In genomic region chr16:7788209-7788608, GRCm38 (mm10) we compare ENCODE assay signal across 10 mouse cellular contexts.
DNase-seq lines count a peak whose midpoint lies in the region; ATAC-seq and TF ChIP-seq lines count a peak whose summit lies in the region.
"Had no signal": no experiment of that assay in that cellular context is flagged by ENCODE, and none has a peak within 500 bp of the region (broad histone marks: within the 10 kb centered on the region; RNA-seq: fewer than 3 reads in every experiment).

No protein-coding gene starts in this region.

- H3K4me2 ChIP-seq in midbrain, embryonic 12.5 days (replicated peaks): no peak overlapping the region
- H3K4me2 ChIP-seq: heart, embryonic 15.5 days had no signal

- ATAC-seq in midbrain, embryonic 12.5 days (ENCODE audit: low FRiP score, low read depth): no peak

- H3K9ac ChIP-seq in midbrain, embryonic 12.5 days (replicated peaks): no peak overlapping the region
- H3K9ac ChIP-seq: heart, embryonic 15.5 days had no signal

- no peak overlapping the region for H3K4me3 ChIP-seq in midbrain, embryonic 12.5 days
- no peak overlapping the region for H3K4me3 ChIP-seq in midbrain, embryonic 10.5 days
- no peak overlapping the region for H3K4me3 ChIP-seq in kidney, adult 2 months (ENCODE audit: insufficient read depth, low read depth, low read length)
- H3K4me3 ChIP-seq: heart, embryonic 15.5 days had no signal

- H3K4me1 ChIP-seq in midbrain, embryonic 12.5 days: no peaks in the 10 kb centered on the region
- peaks cover 2% of the 10 kb centered on the region; the same call in 1 of the 2 replicates for H3K4me1 ChIP-seq in midbrain, embryonic 10.5 days
- H3K4me1 ChIP-seq in kidney, adult 2 months (ENCODE audit: control insufficient read depth, insufficient read depth, low read length): no peaks in the 10 kb centered on the region
- H3K4me1 ChIP-seq: heart, embryonic 15.5 days had no signal

- no peaks in the 10 kb centered on the region for H3K9me3 ChIP-seq in midbrain, embryonic 12.5 days
- H3K9me3 ChIP-seq in midbrain, embryonic 10.5 days (replicated peaks): no peaks in the 10 kb centered on the region
- H3K9me3 ChIP-seq: heart, embryonic 15.5 days had no signal

- no peak for DNase-seq in midbrain, embryonic 10.5 days (ENCODE audit: low spot score)
- peak; percentile 60 to 74 for DNase-seq in cerebellum, postnatal 25 days
- DNase-seq in layer of hippocampus, adult 8-10 months (ENCODE audit: low spot score in 2 of 2): peak; percentile 75 to 80
- peak; percentile 27 for DNase-seq in right cerebral cortex, adult 2 months (ENCODE audit: low spot score in 2 of 2)
- DNase-seq in heart, adult 11 months: no peak
- DNase-seq in kidney, adult 2 months: no peak
- no peak for DNase-seq in thymus, adult 18-20 months
- DNase-seq: thymus, postnatal 4 days had no signal

- WGBS in midbrain, embryonic 12.5 days: 78% methylated on average over 2 of the region's 2 CpGs
- WGBS in midbrain, embryonic 10.5 days: 79% methylated on average over 2 of the region's 2 CpGs
- WGBS in kidney, adult 2 months: 72% methylated on average over 2 of the region's 2 CpGs

- peak overlapping the region; percentile 36; the same call in 1 of the 2 replicates for H3K27ac ChIP-seq in midbrain, embryonic 12.5 days (replicated peaks)
- no peak overlapping the region for H3K27ac ChIP-seq in midbrain, embryonic 10.5 days (replicated peaks)
- no peak overlapping the region for H3K27ac ChIP-seq in kidney, adult 2 months (ENCODE audit: insufficient read depth, low read depth, low read length)
- H3K27ac ChIP-seq: heart, embryonic 15.5 days had no signal

- TF ChIP-seq CTCF in kidney, adult 2 months (conservative IDR thresholded peaks at IDR 0.05; ENCODE audit: insufficient read depth, insufficient read length, low read depth, low read length): no peak

- TF ChIP-seq POLR2A in kidney, adult 2 months (IDR thresholded peaks at IDR 0.05; ENCODE audit: low read depth, low read length): no peak

- no peaks in the 10 kb centered on the region for H3K36me3 ChIP-seq in midbrain, embryonic 12.5 days
- no peaks in the 10 kb centered on the region for H3K36me3 ChIP-seq in midbrain, embryonic 10.5 days
- no peaks in the 10 kb centered on the region for H3K36me3 ChIP-seq in kidney, adult 2 months (ENCODE audit: control insufficient read depth, insufficient read depth, low read length)
- H3K36me3 ChIP-seq: heart, embryonic 15.5 days had no signal

- H3K27me3 ChIP-seq in midbrain, embryonic 12.5 days: no peaks in the 10 kb centered on the region
- no peaks in the 10 kb centered on the region for H3K27me3 ChIP-seq in midbrain, embryonic 10.5 days (ENCODE audit: low read depth, poor library complexity, severe bottlenecking)
- no peaks in the 10 kb centered on the region for H3K27me3 ChIP-seq in kidney, adult 2 months (replicated peaks; ENCODE audit: control insufficient read depth, insufficient read depth, low read length)
- H3K27me3 ChIP-seq: heart, embryonic 15.5 days had no signal

Comparison
In these comparisons a context has a peak if more than half of its experiments do, and no peak if none do; other contexts are left out.
1. DNase-seq: peak in cerebellum, postnatal 25 days (2 of 2), layer of hippocampus, adult 8-10 months (2 of 2) and right cerebral cortex, adult 2 months (2 of 2); none in midbrain, embryonic 10.5 days (single experiment), heart, adult 11 months (single experiment), kidney, adult 2 months (single experiment) and thymus, adult 18-20 months (0 of 2).